ENCODE assay signal across 27 mouse cellular contexts in genomic region chr9:58519953-58520352, GRCm38 (mm10). TPM values are rescaled to one million over a fixed set of nuclear protein-coding genes. Genes with fewer than 3 reads are reported as not detected.
"Had no signal": no experiment of that assay in that cellular context is flagged by ENCODE, and none has a peak within 500 bp of the region (broad histone marks: within the 10 kb centered on the region; RNA-seq: fewer than 3 reads in every experiment).

No protein-coding gene starts in this region.

- H3K27me3 ChIP-seq: hindbrain, embryonic 12.5 days; intestine, embryonic 15.5 days; limb, embryonic 12.5 days; liver, embryonic 13.5 days; liver, embryonic 15.5 days had no signal

- H3K27ac ChIP-seq: heart, embryonic 10.5 days; hindbrain, embryonic 10.5 days; hindbrain, embryonic 12.5 days; hindbrain, embryonic 14.5 days; intestine, embryonic 15.5 days; layer of hippocampus, adult 2 months; left cerebral cortex, adult 2 months; limb, embryonic 10.5 days; limb, embryonic 12.5 days; liver, embryonic 13.5 days; liver, embryonic 15.5 days had no signal

- H3K4me3 ChIP-seq: heart, embryonic 10.5 days; heart, embryonic 12.5 days; hindbrain, embryonic 10.5 days; hindbrain, embryonic 12.5 days; intestine, embryonic 15.5 days; layer of hippocampus, adult 2 months; left cerebral cortex, adult 2 months; limb, embryonic 10.5 days; limb, embryonic 12.5 days; liver, embryonic 13.5 days; liver, embryonic 15.5 days had no signal

- H3K4me2 ChIP-seq: heart, embryonic 12.5 days; hindbrain, embryonic 12.5 days; hindbrain, embryonic 14.5 days; intestine, embryonic 15.5 days; limb, embryonic 12.5 days; liver, embryonic 11.5 days; liver, embryonic 13.5 days; liver, embryonic 15.5 days had no signal

- H3K36me3 ChIP-seq: intestine, embryonic 15.5 days; liver, embryonic 13.5 days; liver, embryonic 15.5 days had no signal

- ATAC-seq: hindbrain, embryonic 16.5 days; inflammation-experienced regulatory T-cells, adult 6 months; intestine, embryonic 15.5 days; intestine, postnatal 0 days had no signal

- H3K4me1 ChIP-seq: liver, embryonic 15.5 days had no signal

- H3K9ac ChIP-seq: heart, embryonic 12.5 days; hindbrain, embryonic 12.5 days; hindbrain, embryonic 14.5 days; intestine, embryonic 15.5 days; limb, embryonic 12.5 days; liver, embryonic 13.5 days; liver, embryonic 15.5 days had no signal

- H3K9me3 ChIP-seq: heart, embryonic 10.5 days; heart, embryonic 12.5 days; hindbrain, embryonic 10.5 days; hindbrain, embryonic 12.5 days; intestine, embryonic 15.5 days; limb, embryonic 10.5 days; limb, embryonic 12.5 days; liver, embryonic 13.5 days; liver, embryonic 15.5 days had no signal

- DNase-seq: gastrocnemius, postnatal 10 days; gastrocnemius, postnatal 25 days; heart, adult 18-20 months; heart, postnatal 10 days; heart, postnatal 4 days; kidney, adult 18-20 months; kidney, adult 8-10 months; kidney, postnatal 10 days; kidney, postnatal 25 days; kidney, postnatal 4 days; liver; liver, embryonic 13.5 days had no signal

RNA-seq across cellular contexts. Expression of gene Insyn1, which starts 31.6 kb away (rescaled TPM):
- polyA plus RNA-seq: inflammation-experienced regulatory T-cells, adult 6 months; liver, embryonic 15.5 days had no signal

RNA-seq across cellular contexts. Expression of gene Cd276, which starts 35.3 kb away (rescaled TPM):
- polyA plus RNA-seq: inflammation-experienced regulatory T-cells, adult 6 months had no signal
